Mouse (Mus musculus) cerebellum, adult 9-10 months (tissue): ENCODE measurements around the gene Zfp423.

Source experiments
- DNase-seq: peaks from one replicate; pipeline ENCODE4 v3.0.0; 2022

Zfp423 gene

DNA sequence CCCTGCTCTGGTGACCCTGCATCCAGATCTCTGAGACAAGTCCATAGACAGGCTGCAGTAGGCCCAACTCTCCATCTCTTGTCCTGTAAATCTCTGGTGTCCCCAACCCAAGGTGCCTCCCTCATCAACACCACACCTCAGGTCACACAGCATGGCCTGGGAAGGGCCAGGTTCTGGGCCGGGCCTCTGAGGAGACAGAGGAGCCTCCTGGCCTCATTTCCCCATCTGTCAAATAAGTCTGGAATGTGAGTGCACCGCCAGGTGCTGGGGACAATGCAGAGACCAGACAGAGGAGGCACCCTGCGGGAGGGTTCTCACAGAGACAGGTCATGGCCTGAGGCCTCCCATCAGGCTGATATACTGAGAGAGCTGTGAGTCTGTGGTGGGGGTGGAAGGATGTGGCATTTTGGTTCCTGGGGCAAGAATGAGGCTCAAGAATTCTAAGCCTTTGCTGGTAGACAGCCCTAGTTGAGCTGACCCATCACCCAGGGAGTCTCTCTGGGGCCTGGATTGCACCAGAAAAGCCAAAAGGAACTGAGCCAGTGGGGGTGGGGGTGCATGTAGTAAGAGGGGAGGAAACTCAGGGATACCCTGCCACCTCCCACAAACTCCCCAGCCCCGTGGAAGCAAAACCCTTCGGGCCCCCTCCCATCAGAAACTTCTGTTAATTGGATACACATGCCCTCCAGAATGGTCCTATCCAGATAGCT, 15.0 kb downstream of the Zfp423 start:
- no peak for DNase-seq

DNA sequence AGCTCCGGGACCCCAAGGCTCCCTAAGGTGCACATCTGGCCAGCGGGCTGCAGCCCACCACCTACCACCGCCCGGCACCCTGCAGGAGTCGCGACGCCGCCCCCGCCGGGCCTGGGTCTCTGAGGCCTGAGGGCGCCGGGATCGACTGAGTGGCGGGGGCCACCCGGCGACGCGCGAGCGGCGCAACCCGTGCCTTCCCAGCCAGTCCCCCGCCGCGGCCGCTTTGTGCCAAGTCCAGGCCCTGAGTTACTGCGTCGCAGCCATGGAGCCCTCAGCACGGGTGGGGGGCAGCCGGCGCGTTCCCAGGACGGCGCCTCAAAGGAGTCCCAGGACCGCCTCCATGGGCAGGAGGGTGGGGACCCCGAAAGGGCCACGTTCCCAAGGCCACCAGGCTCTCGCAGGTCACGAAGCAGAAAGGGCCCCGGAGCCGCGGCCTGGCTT, 15.7 kb downstream of the Zfp423 start:
- DNase-seq: no peak

DNA sequence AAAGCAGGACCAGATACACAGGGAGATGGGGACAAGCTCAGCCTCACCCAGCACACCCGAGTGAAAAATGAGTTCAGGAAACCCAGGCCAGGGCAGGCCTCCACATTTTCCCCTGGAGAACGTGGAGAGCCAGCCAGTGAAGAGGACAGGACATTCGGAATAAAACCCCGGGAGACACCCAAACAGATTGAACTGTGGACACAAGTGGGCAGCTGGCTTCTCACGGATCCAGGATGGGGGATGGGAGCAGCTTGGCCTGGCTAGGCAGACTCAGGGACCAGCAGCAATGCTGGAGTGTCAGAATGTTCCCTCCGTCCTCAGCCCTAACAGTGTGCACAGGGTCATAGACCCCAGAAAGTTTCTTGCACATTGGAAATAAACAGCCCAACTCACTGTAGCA, 18.7 kb downstream of the Zfp423 start:
- DNase-seq: peak; percentile 65

DNA sequence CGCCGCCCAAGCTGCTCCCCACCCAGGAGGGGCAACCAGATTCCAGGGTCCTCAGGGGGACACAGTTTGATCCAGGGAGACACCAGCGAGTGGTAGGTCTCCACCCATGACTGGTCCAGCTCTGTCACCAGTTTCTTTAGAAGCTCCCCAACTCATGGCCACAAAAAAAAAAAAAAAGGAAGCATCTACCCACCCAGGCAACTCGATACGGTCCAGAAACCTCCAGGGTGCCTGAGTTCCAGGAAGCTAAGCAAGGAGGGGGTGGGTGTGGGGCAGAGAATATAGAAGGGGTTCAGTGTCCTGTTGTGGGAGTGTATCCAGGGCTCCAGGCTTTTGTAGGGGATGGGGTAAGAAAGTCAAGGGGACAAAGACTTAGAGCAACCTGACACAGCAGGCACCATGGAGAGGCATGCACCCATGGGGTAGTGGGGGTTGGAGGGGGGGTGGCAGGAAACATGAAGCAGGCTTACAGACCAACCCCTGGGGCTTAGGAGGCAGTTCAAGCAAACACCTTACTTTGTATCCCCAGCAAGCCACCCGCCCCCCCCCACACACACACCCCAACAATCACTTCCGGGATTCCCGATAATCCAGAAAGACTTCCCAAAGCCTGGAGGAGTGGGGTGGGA, 20.0 kb downstream of the Zfp423 start:
- no peak for DNase-seq

DNA sequence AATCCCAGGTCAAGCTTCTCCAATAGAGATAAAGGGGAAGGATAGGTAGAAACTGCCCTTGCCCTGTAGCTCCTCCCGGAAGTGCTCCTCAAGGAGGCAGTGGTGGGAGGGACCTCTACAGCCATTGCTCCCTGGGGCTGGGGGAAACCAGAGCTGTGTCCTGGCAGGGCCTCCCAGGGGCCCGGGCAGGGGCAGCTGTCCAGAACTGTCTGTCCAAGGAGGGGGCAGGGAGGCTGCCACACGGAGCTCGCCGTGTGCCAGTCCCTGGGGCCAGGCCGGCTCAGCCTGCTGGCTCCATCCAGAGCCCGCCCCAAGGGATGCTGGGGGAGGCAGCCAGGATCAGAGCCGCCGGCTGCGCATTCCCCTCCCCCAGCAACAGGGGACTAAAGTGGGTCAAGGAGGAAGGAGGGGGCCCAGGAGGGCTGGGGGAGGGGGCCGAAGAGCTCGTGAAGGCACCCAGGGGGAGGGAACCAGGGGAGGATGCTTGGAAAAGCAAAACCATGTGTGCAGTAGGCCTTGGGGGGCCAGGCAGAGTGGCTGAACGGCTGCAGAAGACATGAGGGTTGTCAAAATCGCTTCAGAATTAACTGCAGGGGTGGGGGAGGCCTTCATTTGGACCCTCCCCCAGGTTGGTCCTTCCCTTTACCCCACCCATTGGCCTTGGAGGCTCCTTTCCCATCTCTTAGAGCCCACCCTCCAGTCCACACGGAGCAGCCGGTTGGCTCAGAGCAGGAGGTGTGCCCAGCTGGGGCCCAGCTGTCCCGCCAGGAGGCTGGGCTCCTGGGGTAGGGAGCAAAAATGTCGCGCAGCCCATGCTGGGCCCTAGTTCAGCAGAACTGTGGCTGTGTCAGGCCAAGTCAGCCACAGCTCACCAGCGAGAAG, 20.8 kb downstream of the Zfp423 start:
- no peak for DNase-seq

DNA sequence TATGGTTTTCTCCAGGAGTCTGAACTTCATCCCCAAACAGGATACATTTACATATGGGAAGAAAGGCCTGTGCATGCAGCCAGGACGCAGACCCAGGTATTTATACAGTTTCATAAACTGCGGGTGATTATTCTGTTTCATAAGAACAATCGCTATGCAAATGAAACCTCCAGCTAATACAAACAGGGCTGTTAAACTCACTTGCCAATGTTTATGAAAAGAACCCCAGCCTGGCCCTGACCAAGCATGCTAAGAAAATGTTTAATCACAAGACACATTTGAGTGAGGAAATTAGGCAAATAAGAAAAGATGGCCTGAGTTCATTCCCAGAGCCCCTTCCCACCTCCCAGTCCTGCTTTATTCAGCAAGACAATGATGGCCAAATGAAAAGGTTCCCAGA, 22.2 kb downstream of the Zfp423 start:
- DNase-seq: no peak

DNA sequence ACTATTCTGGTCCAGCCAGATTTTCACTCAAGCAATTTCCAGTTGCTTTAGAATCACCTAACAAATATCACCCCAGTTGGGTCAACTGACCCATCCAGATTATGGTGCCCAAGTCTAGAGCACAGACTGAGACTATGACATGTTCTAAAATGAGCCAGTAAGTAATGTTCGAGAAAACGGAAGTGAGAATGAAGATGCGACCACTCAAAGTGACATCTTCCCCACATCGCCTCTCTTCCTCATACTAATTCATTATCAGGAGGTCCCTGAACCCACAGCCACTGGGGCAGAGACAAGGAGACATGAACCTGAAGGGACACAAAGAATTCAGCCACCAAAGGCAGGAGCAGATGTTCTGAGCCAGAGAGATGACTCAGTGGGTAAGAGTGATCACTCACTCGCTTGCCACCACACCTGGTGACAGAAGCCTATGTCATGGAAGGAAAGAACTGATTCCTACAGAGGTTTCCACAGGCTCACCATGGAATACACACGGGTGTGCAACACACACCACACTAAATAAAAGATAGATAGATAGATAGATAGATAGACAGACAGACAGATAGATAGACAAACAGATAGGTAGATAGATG, 24.2 kb downstream of the Zfp423 start:
- no peak for DNase-seq

DNA sequence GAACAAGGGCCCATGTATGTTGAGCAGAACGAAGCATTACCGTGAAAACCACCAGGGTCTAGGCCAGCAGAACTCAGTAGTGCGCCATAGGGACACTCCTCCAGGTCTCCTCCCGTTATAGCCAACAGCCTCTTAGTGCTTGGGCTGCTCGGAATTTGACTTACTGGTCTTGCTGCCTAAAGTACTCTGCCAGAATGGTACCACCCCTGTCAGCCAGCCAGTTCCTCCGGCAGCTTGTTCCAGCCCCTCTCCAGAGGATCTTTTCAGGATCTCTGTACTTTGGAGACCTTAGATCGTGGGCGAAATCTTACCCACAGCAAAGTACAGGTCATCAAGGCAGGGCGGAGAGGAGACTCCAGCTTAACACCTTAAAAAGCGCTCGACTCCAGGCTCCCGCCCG, 25.2 kb downstream of the Zfp423 start:
- DNase-seq: no peak

DNA sequence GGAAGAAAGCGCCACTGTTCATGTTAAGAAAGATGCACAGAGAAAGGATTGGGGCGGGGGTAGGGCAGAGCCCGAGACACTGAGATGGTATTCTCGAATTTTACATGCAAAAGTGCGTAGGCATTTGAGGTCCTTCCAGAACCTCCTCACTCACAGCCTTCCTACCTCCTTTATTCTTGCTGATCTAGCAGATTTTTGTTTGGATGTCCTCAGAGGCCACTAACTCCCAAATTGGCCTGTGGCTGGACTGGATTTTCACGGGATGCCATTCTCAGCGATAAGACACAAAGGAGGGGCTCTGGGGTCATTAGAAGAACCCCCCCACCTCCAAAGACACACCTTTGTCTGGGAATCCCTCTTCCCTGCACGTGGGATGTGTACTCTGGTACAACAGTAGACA, 25.6 kb downstream of the Zfp423 start:
- DNase-seq: no peak

DNA sequence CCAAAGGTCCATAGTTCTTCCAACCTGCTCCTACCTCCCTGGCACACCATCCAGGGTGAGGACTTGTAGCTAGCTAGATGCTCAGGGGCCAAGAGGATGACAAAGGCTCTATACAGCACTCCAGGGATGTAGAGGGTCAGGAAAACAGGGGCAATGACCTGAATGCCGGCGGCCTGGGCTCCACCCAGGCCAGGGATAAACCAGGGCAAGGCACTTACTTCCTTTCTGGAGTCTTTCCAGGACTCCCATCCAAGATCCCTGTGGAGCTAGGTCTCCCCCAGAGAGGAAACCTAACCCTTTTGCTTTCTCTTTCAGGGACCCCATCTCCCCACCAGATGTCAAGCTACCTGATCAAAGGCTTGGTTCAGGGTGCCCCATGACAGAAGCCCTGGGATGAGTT, 30.5 kb downstream of the Zfp423 start:
- no peak for DNase-seq

DNA sequence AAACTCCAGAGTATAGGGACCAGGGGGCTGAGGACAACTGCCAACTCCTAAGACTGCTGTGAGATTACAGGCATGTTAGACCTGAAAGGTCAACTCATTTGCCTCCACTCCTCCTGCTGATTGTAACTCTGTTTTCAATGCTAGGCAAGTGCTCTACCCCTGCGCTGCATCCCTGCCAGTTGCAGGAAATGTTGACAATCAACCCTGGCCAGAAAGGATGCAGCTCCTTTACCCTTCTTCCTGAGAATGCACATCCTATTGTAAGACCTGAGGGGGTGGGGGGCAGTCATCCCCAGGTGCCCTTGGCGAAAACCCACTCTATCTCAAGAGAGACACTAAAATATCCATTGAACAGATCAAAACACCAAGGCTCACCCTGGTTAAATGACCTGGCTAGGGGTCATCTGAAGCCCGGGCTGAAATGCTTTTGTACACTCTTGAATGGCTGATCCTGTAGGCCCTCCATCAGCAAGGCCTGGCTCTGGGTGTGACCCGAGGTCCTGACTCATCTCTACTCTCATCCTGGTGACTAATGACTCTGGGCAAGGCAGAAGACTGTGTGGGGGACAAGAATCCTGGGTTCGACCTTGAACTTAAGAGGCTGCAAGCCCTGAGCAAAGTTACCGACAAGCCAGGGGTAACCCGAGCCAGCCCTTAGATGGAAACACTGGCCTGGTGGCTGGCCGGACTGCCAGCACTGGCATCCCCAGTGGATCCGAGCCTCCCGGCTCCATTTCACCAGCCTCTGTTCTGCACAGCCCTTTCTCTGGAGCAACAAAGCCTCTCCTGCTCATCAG, 32.2 kb downstream of the Zfp423 start:
- no peak for DNase-seq

DNA sequence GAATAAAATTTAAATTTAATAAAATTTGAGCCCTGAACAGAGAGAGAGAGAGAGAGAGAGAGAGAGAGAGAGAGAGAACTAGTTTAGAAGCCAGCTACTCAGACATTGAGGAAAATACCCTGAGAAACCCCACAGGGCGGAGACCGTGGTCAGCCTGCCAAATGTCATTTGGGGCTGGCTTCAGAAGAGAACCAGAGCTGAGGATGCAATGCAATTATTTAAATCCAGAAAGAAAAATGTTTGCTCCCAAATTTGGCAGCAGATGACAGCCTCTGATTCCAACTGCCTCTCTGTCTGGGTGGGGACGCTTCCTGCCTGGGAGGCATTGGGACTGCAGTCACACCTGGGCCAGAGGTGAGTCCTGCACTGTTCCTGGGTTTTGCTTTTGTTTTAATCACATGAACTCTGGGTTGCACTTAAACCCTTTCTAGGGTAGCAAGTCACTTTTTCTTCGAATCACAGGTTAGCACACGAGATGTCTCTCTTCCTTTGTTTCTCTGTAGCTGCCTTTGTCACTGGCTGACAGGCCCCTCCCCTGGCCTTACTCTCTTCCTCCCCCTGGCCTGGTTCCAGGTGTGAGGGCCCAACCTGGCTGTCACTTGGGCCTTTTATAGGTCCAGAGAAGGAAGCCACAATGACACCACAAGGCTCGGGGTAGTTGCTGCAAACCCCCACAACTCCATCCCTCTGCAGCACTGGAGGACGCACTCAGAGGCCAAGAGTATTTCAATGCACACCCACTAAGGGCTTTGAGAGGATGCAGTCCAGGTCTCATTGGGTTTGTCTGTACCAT, 33.1 kb downstream of the Zfp423 start:
- DNase-seq: peak; percentile 68

DNA sequence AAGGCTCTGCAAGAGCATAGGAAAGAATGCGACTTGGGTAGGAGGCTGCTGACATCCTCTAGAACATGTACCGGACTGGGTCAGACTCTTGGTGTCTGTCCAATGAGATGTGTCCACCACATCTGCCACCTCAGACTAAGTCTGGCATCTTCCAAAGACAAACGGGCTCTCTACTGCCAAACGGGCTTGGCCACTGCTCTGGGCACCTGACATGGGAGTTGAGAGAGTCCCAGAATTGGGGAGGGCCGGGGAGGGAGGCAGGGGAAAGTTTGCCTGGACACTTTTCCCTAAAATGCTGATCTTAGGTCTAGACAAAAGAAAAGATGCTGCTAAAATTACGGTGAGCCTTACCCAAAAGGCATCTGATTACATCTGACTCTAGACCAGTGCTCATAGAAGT, 36.5 kb downstream of the Zfp423 start:
- DNase-seq: no peak

DNA sequence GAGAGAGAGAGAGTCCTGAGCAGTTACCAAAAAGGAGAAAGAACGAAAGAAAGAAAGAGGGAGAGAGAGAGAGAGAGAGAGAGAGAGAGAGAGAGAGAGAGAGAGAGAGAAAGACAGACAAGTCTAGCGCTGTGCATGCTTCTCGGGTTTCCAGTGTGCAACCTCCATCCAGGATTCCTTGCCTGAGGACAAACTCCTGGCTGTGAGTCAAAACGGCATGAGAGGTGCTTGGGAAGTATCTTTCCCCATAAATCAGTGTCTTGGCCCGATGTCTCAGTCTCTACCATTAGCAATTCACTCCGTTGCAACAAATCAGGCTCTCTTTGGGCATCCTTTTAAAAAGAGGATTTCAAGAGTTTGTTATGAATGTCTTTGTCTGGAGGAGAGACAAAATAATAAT, 36.9 kb downstream of the Zfp423 start:
- no peak for DNase-seq

DNA sequence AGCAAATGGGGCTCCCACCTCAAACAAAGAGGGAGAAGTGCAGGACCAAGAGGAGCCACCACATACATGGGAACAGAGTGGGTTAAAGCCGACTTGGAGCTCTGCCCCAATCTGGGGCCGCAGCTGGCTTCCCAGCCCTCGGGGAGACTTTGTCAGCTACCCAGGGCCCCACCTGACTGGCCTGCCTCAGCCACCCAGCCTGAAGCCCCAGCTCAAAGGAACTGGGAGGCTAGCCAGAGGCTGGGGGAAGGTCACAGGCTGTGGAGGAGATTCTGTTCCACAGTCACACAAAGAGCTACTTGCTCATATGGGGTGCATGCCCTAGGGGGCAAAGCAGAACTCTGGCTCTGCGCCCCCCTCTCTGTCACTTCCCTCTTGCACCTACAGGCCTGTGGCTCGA, 41.4 kb downstream of the Zfp423 start:
- DNase-seq: no peak

DNA sequence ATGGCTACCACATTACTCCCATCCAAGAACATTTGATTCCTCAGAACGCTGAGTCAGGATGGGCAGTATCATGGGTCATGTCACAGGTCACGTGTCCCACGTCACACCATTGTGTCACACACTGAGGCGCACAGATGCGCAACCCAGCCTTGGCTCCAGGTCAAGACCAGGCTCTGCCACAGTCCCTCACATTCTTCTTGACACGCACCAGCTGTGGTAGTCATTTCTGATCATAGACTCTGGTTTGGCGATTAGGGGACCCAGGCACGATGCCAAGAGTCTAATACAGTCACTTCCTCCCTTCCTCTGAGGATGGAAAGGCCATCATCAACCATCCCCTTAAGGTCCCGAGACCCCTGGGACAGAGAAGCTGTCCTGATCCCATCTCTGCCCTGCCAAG, 43.6 kb downstream of the Zfp423 start:
- no peak for DNase-seq

DNA sequence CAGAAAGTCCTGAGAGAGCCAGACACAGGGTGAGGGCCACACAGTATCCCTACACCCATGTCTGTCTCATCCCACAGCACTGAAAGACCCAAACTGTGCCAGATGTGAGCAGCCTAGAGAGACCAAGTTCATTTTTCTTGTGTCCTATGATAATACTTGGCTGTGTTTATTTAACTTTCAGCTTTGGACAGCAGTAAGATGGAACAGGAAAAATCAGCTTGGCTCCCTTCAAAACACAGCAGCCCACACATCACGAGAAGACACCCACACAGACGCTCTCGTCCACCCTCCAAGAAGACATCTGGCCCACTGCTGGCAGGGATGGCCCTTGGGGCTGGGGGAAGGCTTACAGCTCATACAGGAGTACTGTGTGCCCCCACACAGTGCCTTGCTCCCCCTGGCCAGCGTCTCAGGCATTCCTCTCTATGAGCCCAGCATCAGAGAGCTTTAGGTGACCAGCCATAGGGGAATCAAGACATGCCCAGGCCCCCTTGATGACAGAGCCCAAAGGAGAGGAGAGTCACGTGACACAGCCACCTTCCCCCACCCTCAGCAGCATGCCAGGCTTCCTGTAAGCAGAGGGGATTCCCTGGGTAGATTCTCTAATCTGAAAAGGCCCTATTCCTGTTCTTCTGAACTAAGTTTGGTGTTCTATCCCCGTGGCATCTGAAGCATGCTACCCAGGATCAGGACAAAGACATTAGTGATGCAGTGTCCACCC, 45.0 kb downstream of the Zfp423 start:
- DNase-seq: no peak

DNA sequence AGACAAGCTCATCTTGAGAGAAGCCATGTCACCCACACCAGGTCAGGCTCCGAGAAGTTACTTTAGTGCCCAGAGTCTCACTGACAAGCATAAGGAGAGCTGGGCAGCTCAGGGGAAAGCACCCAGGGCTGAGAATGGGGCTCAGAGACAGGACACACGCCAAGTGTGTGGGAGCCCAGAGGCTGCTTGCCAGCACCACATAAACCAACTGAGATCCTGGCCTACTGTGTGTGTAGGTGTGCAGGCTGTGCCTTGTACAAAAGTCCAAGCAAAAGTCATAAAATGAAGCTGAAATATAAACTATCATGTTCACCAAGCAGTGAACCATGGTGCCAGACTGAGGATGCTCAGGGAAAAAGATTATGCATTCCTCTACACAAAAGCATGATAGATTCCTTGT, 50.5 kb downstream of the Zfp423 start:
- no peak for DNase-seq

DNA sequence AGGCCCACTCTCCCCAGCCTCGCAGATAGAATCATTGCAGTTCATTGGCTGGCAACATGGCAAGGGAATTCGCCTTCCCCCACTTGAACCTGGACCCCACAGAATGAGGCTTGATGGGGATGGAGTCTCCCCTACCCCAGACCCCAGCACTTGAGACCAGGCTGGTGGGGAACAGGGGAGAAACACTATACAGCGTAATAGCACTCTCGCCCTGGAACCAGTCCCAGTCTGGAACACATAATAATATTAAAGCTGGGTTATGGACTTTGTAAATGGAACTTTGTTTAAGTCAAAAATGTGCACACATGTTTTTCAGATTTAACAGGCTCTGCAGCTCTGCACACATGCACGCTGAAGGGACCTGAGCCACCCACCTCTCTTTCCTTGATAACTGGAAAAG, 54.0 kb downstream of the Zfp423 start:
- DNase-seq: no peak

DNA sequence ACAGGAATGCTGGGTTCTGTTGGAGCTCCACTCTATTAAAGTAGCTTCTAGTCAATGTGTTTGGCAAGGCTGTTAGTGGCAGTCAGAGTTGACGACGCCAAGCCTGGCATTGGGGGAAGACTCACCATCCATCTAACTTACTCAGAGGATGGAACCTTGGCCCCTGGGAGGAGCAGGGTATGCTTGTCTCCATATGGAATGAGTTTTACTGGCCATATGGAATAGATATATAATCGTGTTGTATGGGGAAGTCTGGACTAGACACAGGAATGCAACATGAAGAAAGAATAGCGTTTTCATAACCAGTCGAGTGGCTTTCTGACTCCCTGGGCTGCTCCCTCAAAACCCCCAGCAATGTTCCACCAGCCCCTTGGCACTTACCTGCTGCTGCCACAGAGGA, 55.3 kb downstream of the Zfp423 start:
- no peak for DNase-seq
